Mouse (Mus musculus): ENCODE data around the gene Pcif1. TPM values are rescaled to one million over a fixed set of nuclear protein-coding genes. Genes with fewer than 3 reads are reported as not detected.
"Not testable (repeated sequence)": the region's sequence is repeated elsewhere in the genome, so short reads cannot be mapped to it uniquely, and the experiment has no call there.

Pcif1 gene
- total RNA-seq (2018; cell fraction: chromatin; rRNA removed) = 10 to 100 TPM; 27.5 to 75.8 (median 51.5) TPM
- 10 to 100 TPM; 18.5 to 35.7 (median 25.1) TPM for total RNA-seq (2018; cell fraction: cytosol; rRNA removed)
- 10 to 100 TPM; 21.4 to 47.0 (median 31.9) TPM for total RNA-seq (2018; cell fraction: nucleus; rRNA removed)
- 14.5 to 26.1 TPM (median 19.1 TPM) in 3 replicates for polyA plus RNA-seq (2018)

- H3K4me3 ChIP-seq (ENCODE audit: inconsistent target) = peak within 1 kb of the TSS; percentile 91
- 0% methylated on average over 40 of the region's 40 CpGs for WGBS (ENCODE audit: missing documents)
These were observed at the start of gene Pcif1 for GRCm38 (mm10) chr2:164879228-164879567. Gene Pcif1, plus strand, starts transcription at chr2:164879304.

GRCm38 (mm10) chr2:164831029-164831428, 48.1 kb upstream of the Pcif1 start:
- Histone ChIP-seq H3K36me3 (ENCODE audit: inconsistent target) (peaks cover 25% of the 10 kb centered on the region), H3K79me2 (ENCODE audit: inconsistent target) (peaks cover 38% of the 10 kb centered on the region), H3K27ac (no peak overlapping the region), H3K4me3 (ENCODE audit: inconsistent target) (no peak overlapping the region)
- WGBS (ENCODE audit: missing documents) = 98% methylated on average over 6 of the region's 10 CpGs

More at GRCm38 (mm10) chr2:164879228-164879567, at the start of gene Pcif1:
- peaks cover 42% of the 10 kb centered on the region for H3K79me2 ChIP-seq (ENCODE audit: inconsistent target)
- peak within 1 kb of the TSS; percentile 95 for H3K27ac ChIP-seq
- H3K36me3 ChIP-seq (ENCODE audit: inconsistent target) = peaks cover 15% of the 10 kb centered on the region

GRCm38 (mm10) chr2:164832032-164832747, 46.9 kb upstream of the Pcif1 start:
- Histone ChIP-seq H3K27ac (peak overlapping the region; percentile 97), H3K79me2 (ENCODE audit: inconsistent target) (peaks cover 49% of the 10 kb centered on the region), H3K4me3 (ENCODE audit: inconsistent target) (peak overlapping the region; percentile 99), H3K36me3 (ENCODE audit: inconsistent target) (peaks cover 25% of the 10 kb centered on the region)
- WGBS (ENCODE audit: missing documents) = 56% methylated on average over 9 of the region's 16 CpGs

GRCm38 (mm10) chr2:164832748-164833301, 46.3 kb upstream of the Pcif1 start, which contains the start of gene Ctsa:
Gene Ctsa, plus strand, starts transcription at chr2:164832873.
- Histone ChIP-seq H3K36me3 (ENCODE audit: inconsistent target) (peaks cover 25% of the 10 kb centered on the region), H3K79me2 (ENCODE audit: inconsistent target) (peaks cover 55% of the 10 kb centered on the region), H3K27ac (peak within 1 kb of the TSS; percentile 97), H3K4me3 (ENCODE audit: inconsistent target) (peak within 1 kb of the TSS; percentile 99)
- WGBS (ENCODE audit: missing documents) = 1% methylated on average over 33 of the region's 35 CpGs

GRCm38 (mm10) chr2:164833314-164833959, 45.7 kb upstream of the Pcif1 start, which contains the start of gene Neurl2:
Gene Neurl2, minus strand, starts transcription at chr2:164833456.
- peaks cover 25% of the 10 kb centered on the region for H3K36me3 ChIP-seq (ENCODE audit: inconsistent target)
- H3K4me3 ChIP-seq (ENCODE audit: inconsistent target) = peak within 1 kb of the TSS; percentile 99
- peak within 1 kb of the TSS; percentile 97 for H3K27ac ChIP-seq
- H3K79me2 ChIP-seq (ENCODE audit: inconsistent target) = peaks cover 55% of the 10 kb centered on the region
- under 1% methylated on average over 31 of the region's 31 CpGs for WGBS (ENCODE audit: missing documents)

GRCm38 (mm10) chr2:164834531-164834930, 44.6 kb upstream of the Pcif1 start:
- peaks cover 35% of the 10 kb centered on the region for H3K36me3 ChIP-seq (ENCODE audit: inconsistent target)
- WGBS (ENCODE audit: missing documents) = 46% methylated on average over 8 of the region's 8 CpGs
- H3K4me3 ChIP-seq (ENCODE audit: inconsistent target) = peak overlapping the region; percentile 99
- peak overlapping the region; percentile 97 for H3K27ac ChIP-seq
- H3K79me2 ChIP-seq (ENCODE audit: inconsistent target) = peaks cover 55% of the 10 kb centered on the region

GRCm38 (mm10) chr2:164835164-164835563, 43.9 kb upstream of the Pcif1 start:
- H3K36me3 ChIP-seq (ENCODE audit: inconsistent target) = peaks cover 41% of the 10 kb centered on the region
- peak overlapping the region; percentile 97 for H3K27ac ChIP-seq
- 97% methylated on average over 4 of the region's 4 CpGs for WGBS (ENCODE audit: missing documents)
- peak overlapping the region; percentile 99 for H3K4me3 ChIP-seq (ENCODE audit: inconsistent target)
- peaks cover 55% of the 10 kb centered on the region for H3K79me2 ChIP-seq (ENCODE audit: inconsistent target)

GRCm38 (mm10) chr2:164845782-164846181, 33.3 kb upstream of the Pcif1 start:
- Histone ChIP-seq H3K79me2 (ENCODE audit: inconsistent target) (no peaks in the 10 kb centered on the region), H3K36me3 (ENCODE audit: inconsistent target) (peaks cover 88% of the 10 kb centered on the region), H3K4me3 (ENCODE audit: inconsistent target) (no peak overlapping the region), H3K27ac (no peak overlapping the region)
- WGBS (ENCODE audit: missing documents) = 60% methylated on average over 3 of the region's 3 CpGs

- Histone ChIP-seq H3K27ac (no peak overlapping the region), H3K36me3 (ENCODE audit: inconsistent target) (peaks cover 96% of the 10 kb centered on the region), H3K4me3 (ENCODE audit: inconsistent target) (no peak overlapping the region), H3K79me2 (ENCODE audit: inconsistent target) (no peaks in the 10 kb centered on the region; the same call in 1 of the 2 replicates)
- WGBS (ENCODE audit: missing documents) = 91% methylated on average over 8 of the region's 8 CpGs
These were observed 29.0 kb upstream of the Pcif1 start for GRCm38 (mm10) chr2:164850061-164850460.

- H3K4me3 ChIP-seq (ENCODE audit: inconsistent target) = peak overlapping the region; percentile 73
- peaks cover 45% of the 10 kb centered on the region for H3K36me3 ChIP-seq (ENCODE audit: inconsistent target)
- 90% methylated on average over 5 of the region's 5 CpGs for WGBS (ENCODE audit: missing documents)
- H3K27ac ChIP-seq = not testable (repeated sequence)
- peaks cover 11% of the 10 kb centered on the region for H3K79me2 ChIP-seq (ENCODE audit: inconsistent target)
These were observed 23.5 kb upstream of the Pcif1 start for GRCm38 (mm10) chr2:164855572-164855971.

GRCm38 (mm10) chr2:164856309-164857100, 22.6 kb upstream of the Pcif1 start:
- WGBS (ENCODE audit: missing documents) = 3% methylated on average over 40 of the region's 42 CpGs
- H3K27ac ChIP-seq = peak overlapping the region; percentile 85
- H3K4me3 ChIP-seq (ENCODE audit: inconsistent target) = peak overlapping the region; percentile 73

GRCm38 (mm10) chr2:164857101-164857821, 21.8 kb upstream of the Pcif1 start, which contains the start of gene Pltp:
Gene Pltp, minus strand, starts transcription at chr2:164857711.
- H3K4me3 ChIP-seq (ENCODE audit: inconsistent target) = peak within 1 kb of the TSS; percentile 73

More at GRCm38 (mm10) chr2:164856309-164857100, 22.6 kb upstream of the Pcif1 start:
- Histone ChIP-seq H3K36me3 (ENCODE audit: inconsistent target) (peaks cover 36% of the 10 kb centered on the region), H3K79me2 (ENCODE audit: inconsistent target) (peaks cover 11% of the 10 kb centered on the region)

GRCm38 (mm10) chr2:164857842-164858553, 21.1 kb upstream of the Pcif1 start:
- Histone ChIP-seq H3K27ac (peak overlapping the region; percentile 85), H3K36me3 (ENCODE audit: inconsistent target) (peaks cover 21% of the 10 kb centered on the region), H3K79me2 (ENCODE audit: inconsistent target) (peaks cover 11% of the 10 kb centered on the region), H3K4me3 (ENCODE audit: inconsistent target) (peak overlapping the region; percentile 73)
- 8% methylated on average over 15 of the region's 19 CpGs for WGBS (ENCODE audit: missing documents)

More at GRCm38 (mm10) chr2:164857101-164857821, 21.8 kb upstream of the Pcif1 start, which contains the start of gene Pltp:
- peak within 1 kb of the TSS; percentile 85 for H3K27ac ChIP-seq
- peaks cover 29% of the 10 kb centered on the region for H3K36me3 ChIP-seq (ENCODE audit: inconsistent target)
- under 1% methylated on average over 47 of the region's 47 CpGs for WGBS (ENCODE audit: missing documents)
- peaks cover 11% of the 10 kb centered on the region for H3K79me2 ChIP-seq (ENCODE audit: inconsistent target)
